Mouse (Mus musculus): Measurements from ENCODE around the gene Fam243.

- TF ChIP-seq POLR2A (IDR thresholded peaks at IDR 0.05; ENCODE audit: borderline replicate concordance, low read depth, low read length) (no peak), CTCF (IDR thresholded peaks at IDR 0.05; ENCODE audit: low read depth, low read length) (no peak)
Observed at GRCm38 (mm10) chr16:92282671-92283070, 38.6 kb downstream of the Fam243 start.

Data from bone marrow macrophage, adult 2 months (primary cell).